In genomic region chr7:45443526-45444420, GRCm38 (mm10) we compare ENCODE assay signal across 34 mouse cellular contexts. TPM values are rescaled to one million over a fixed set of nuclear protein-coding genes. Genes with fewer than 3 reads are reported as not detected.
DNase-seq lines count a peak whose midpoint lies in the region; ATAC-seq and TF ChIP-seq lines count a peak whose summit lies in the region.
"Had no signal": no experiment of that assay in that cellular context is flagged by ENCODE, and none has a peak within 500 bp of the region (broad histone marks: within the 10 kb centered on the region; RNA-seq: fewer than 3 reads in every experiment).

No protein-coding gene starts in this region.

- H3K9ac ChIP-seq in ES-E14 (ENCODE audit: insufficient read depth, low read depth, low read length, poor library complexity, severe bottlenecking) = peak overlapping the region; percentile 4; the same call in 1 of the 2 replicates
- H3K9ac ChIP-seq in lung, postnatal 0 days (replicated peaks; ENCODE audit: low read depth) = no peak overlapping the region
- H3K9ac ChIP-seq: embryonic facial prominence, embryonic 15.5 days; hindbrain, embryonic 15.5 days; liver, embryonic 15.5 days; lung, embryonic 15.5 days; midbrain, embryonic 13.5 days; stomach, embryonic 15.5 days had no signal

- H3K36me3 ChIP-seq in ES-E14 (ENCODE audit: control insufficient read depth, insufficient read depth, low read length, poor library complexity, severe bottlenecking) = peaks cover 6% of the 10 kb centered on the region; the same call in 1 of the 2 replicates
- H3K36me3 ChIP-seq in lung, postnatal 0 days (ENCODE audit: insufficient read depth, low read length) = peaks cover 18% of the 10 kb centered on the region; the same call in 1 of the 2 replicates

- H3K4me3 ChIP-seq in ES-E14 (ENCODE audit: insufficient read depth in 1 of 2, low read depth in 1 of 2, low read length in 2 of 2, poor library complexity in 1 of 2, severe bottlenecking in 1 of 2) = no peak overlapping the region
- no peak overlapping the region for H3K4me3 ChIP-seq in lung, postnatal 0 days (ENCODE audit: low read depth, low read length)
- H3K4me3 ChIP-seq: embryonic facial prominence, embryonic 10.5 days; embryonic facial prominence, embryonic 15.5 days; hindbrain, embryonic 15.5 days; liver, embryonic 15.5 days; lung, embryonic 15.5 days; midbrain, embryonic 13.5 days; stomach, embryonic 15.5 days had no signal

- in situ Hi-C loops in ES-E14 (cut with MboI; ENCODE audit: low sequenced_read_pairs in 2 of 2, unreplicated experiment in 2 of 2) = no loop called here

- no peak overlapping the region for H3K27ac ChIP-seq in ES-E14 (ENCODE audit: insufficient read depth, low read depth, low read length, poor library complexity, severe bottlenecking)
- no peak overlapping the region for H3K27ac ChIP-seq in lung, postnatal 0 days (ENCODE audit: low read length)
- H3K27ac ChIP-seq: embryonic facial prominence, embryonic 10.5 days; embryonic facial prominence, embryonic 15.5 days; hindbrain, embryonic 15.5 days; liver, embryonic 15.5 days; lung, embryonic 15.5 days; midbrain, embryonic 13.5 days; stomach, embryonic 15.5 days had no signal

- TF ChIP-seq EP300 in lung, postnatal 0 days (IDR thresholded peaks at IDR 0.05) = no peak

- no peaks in the 10 kb centered on the region for H3K27me3 ChIP-seq in lung, postnatal 0 days (replicated peaks; ENCODE audit: insufficient read depth, low read length)
- H3K27me3 ChIP-seq: CH12.LX; embryonic facial prominence, embryonic 15.5 days; hindbrain, embryonic 15.5 days; liver, embryonic 15.5 days; lung, embryonic 15.5 days; midbrain, embryonic 13.5 days; stomach, embryonic 15.5 days had no signal

- no peaks in the 10 kb centered on the region for H3K9me3 ChIP-seq in ES-E14 (ENCODE audit: control insufficient read depth, insufficient read depth, low read depth, low read length)
- H3K9me3 ChIP-seq in lung, postnatal 0 days (ENCODE audit: low read length) = no peaks in the 10 kb centered on the region
- H3K9me3 ChIP-seq: embryonic facial prominence, embryonic 10.5 days; embryonic facial prominence, embryonic 15.5 days; hindbrain, embryonic 15.5 days; liver, embryonic 15.5 days; lung, embryonic 15.5 days; midbrain, embryonic 13.5 days; stomach, embryonic 15.5 days had no signal

- peaks cover 5 to 15% of the 10 kb centered on the region in 2 experiments; a peak in 3 of 4 replicates for H3K4me1 ChIP-seq in ES-E14 (ENCODE audit: control insufficient read depth in 2 of 2, insufficient read depth in 2 of 2, low read length in 2 of 2, poor library complexity in 1 of 2)
- no peaks in the 10 kb centered on the region for H3K4me1 ChIP-seq in lung, postnatal 0 days (ENCODE audit: insufficient read depth, low read depth, low read length)
- H3K4me1 ChIP-seq: embryonic facial prominence, embryonic 15.5 days; hindbrain, embryonic 15.5 days; lung, embryonic 15.5 days; midbrain, embryonic 13.5 days had no signal

- no peak overlapping the region for H3K4me2 ChIP-seq in lung, postnatal 0 days (replicated peaks; ENCODE audit: low read depth, low read length)
- H3K4me2 ChIP-seq: embryonic facial prominence, embryonic 15.5 days; hindbrain, embryonic 15.5 days; liver, embryonic 15.5 days; lung, embryonic 15.5 days; midbrain, embryonic 13.5 days; stomach, embryonic 15.5 days had no signal

- ATAC-seq in lung, postnatal 0 days = no peak
- ATAC-seq: forebrain, embryonic 14.5 days; inflammation-experienced regulatory T-cells, adult 6 months; midbrain, embryonic 13.5 days had no signal

- peak; percentile 52 to 74 for DNase-seq in adrenal gland, adult (ENCODE audit: inconsistent age in 2 of 2, low spot score in 1 of 2)
- DNase-seq in adrenal gland, adult 18-20 months (ENCODE audit: low spot score in 2 of 2) = no peak
- DNase-seq in heart, adult 11 months = peak; percentile 89
- DNase-seq in heart, adult 8-10 months (ENCODE audit: low spot score) = no peak
- no peak for DNase-seq in ES-E14 (ENCODE audit: low read depth, low spot score)
- DNase-seq in skeletal muscle tissue, adult 2 months (ENCODE audit: low read depth, low spot score) = peak; percentile 85
- DNase-seq in lung, postnatal 0 days (ENCODE audit: low spot score) = no peak
- DNase-seq: adrenal gland, adult 8-10 months; cerebellum, adult 8-10 months; kidney, adult 11 months; kidney, postnatal 14 days; layer of hippocampus, adult 9-11 months; liver; lung, postnatal 36 days had no signal

- WGBS in lung, postnatal 0 days = 68% methylated on average over 22 of the region's 22 CpGs

- no peak for TF ChIP-seq CTCF in lung, postnatal 0 days (IDR thresholded peaks at IDR 0.05)

TF ChIP-seq in ES-E14, 5 proteins besides CTCF, POLR2A, EP300 and RAD21:
- TF ChIP-seq ZNF384 (IDR thresholded peaks at IDR 0.05; ENCODE audit: low read depth, low read length) (no peak), CHD2 (IDR thresholded peaks at IDR 0.05; ENCODE audit: low read depth, low read length) (no peak), ZC3H11A (IDR thresholded peaks at IDR 0.05; ENCODE audit: borderline replicate concordance, low read depth, low read length) (no peak), HCFC1 (IDR thresholded peaks at IDR 0.05; ENCODE audit: borderline replicate concordance, insufficient read depth, low read length) (no peak), MAFK (IDR thresholded peaks at IDR 0.05; ENCODE audit: insufficient read depth, low read depth, low read length) (no peak)

RNA-seq across cellular contexts. Expression of gene Ruvbl2, which starts 5.9 kb away (rescaled TPM):
- total RNA-seq in adrenal gland, adult 18-20 months (2021) = 10 to 100 TPM; 41.9 to 43.3 TPM
- 10 to 100 TPM; 23.1 to 31.5 (median 26.8) TPM for total RNA-seq in heart, adult 8-10 months (2022)
- total RNA-seq in ES-E14 (2012; rRNA removed) = 228 and 281 TPM in 2 replicates
- 59.9 and 63.5 TPM in 2 replicates for polyA plus RNA-seq in lung, postnatal 0 days (2015; fragmentation: Nextera tagmentation; extraction: Ambion mirVana)

RNA-seq across cellular contexts. Expression of gene Gys1, which starts 9.1 kb away (rescaled TPM):
- 10 to 100 TPM; 40.4 to 61.6 TPM for total RNA-seq in adrenal gland, adult 18-20 months (2021)
- 100 to 1,000 TPM; 106 to 122 (median 112) TPM for total RNA-seq in heart, adult 8-10 months (2022)
- 26.1 and 26.8 TPM in 2 replicates for total RNA-seq in ES-E14 (2012; rRNA removed)
- polyA plus RNA-seq in lung, postnatal 0 days (2015; fragmentation: Nextera tagmentation; extraction: Ambion mirVana) = 19.2 and 19.6 TPM in 2 replicates

RNA-seq across cellular contexts. Expression of gene Ftl1, which starts 15.9 kb away (rescaled TPM):
- 1,000 to 10,000 TPM; 1,437 to 1,911 TPM for total RNA-seq in adrenal gland, adult 18-20 months (2021)
- 100 to 1,000 TPM; 164 to 329 (median 254) TPM for total RNA-seq in heart, adult 8-10 months (2022)
- total RNA-seq in ES-E14 (2012; rRNA removed) = 398 and 408 TPM in 2 replicates
- 5,808 and 6,026 TPM in 2 replicates for polyA plus RNA-seq in lung, postnatal 0 days (2015; fragmentation: Nextera tagmentation; extraction: Ambion mirVana)

RNA-seq across cellular contexts. Expression of gene Bax, which starts 22.9 kb away (rescaled TPM):
- total RNA-seq in adrenal gland, adult 18-20 months (2021) = 10 to 100 TPM; 58.2 to 64.3 TPM
- 10 to 100 TPM; 24.3 to 26.9 (median 26.2) TPM for total RNA-seq in heart, adult 8-10 months (2022)
- total RNA-seq in ES-E14 (2012; rRNA removed) = 388 and 591 TPM in 2 replicates
- 144 and 155 TPM in 2 replicates for polyA plus RNA-seq in lung, postnatal 0 days (2015; fragmentation: Nextera tagmentation; extraction: Ambion mirVana)

RNA-seq across cellular contexts. Expression of gene Lhb, which starts 23.2 kb away (rescaled TPM):
- total RNA-seq in adrenal gland, adult 18-20 months (2021) = not detected
- total RNA-seq in heart, adult 8-10 months (2022) = not detected
- total RNA-seq in ES-E14 (2012; rRNA removed) = 0.37 TPM in 1 of 2 replicates, not detected in the other
- polyA plus RNA-seq in lung, postnatal 0 days (2015; fragmentation: Nextera tagmentation; extraction: Ambion mirVana) = 4.5 and 4.7 TPM in 2 replicates
- total RNA-seq: adrenal gland, adult 8-10 months; adrenal gland, postnatal 4 days; CH12.LX; hematopoietic stem cell, adult 5-6 weeks; left cerebral cortex, adult 18-20 months; left cerebral cortex, postnatal 14 days; megakaryocyte, adult 5-6 weeks; monocyte, adult 5-6 weeks had no signal
- polyA plus RNA-seq: C2C12; inflammation-experienced regulatory T-cells, adult 6 months; kidney, embryonic 14.5 days; limb, embryonic 11.5 days; liver, embryonic 15.5 days; neural tube, embryonic 14.5 days; stomach, embryonic 15.5 days had no signal

Comparison
In these comparisons a context has a peak if more than half of its experiments do, and no peak if none do; other contexts are left out.
1. DNase-seq: peak in adrenal gland, adult (2 of 2), heart, adult 11 months (single experiment) and skeletal muscle tissue, adult 2 months (single experiment); none in adrenal gland, adult 18-20 months (0 of 2), heart, adult 8-10 months (single experiment), ES-E14 (single experiment) and lung, postnatal 0 days (single experiment).